Mouse (Mus musculus): Measurements from ENCODE around the gene Ube2o. TPM values are rescaled to one million over a fixed set of nuclear protein-coding genes. Genes with fewer than 3 reads are reported as not detected.

Gene Ube2o
- polyA plus RNA-seq, 1 experiment from 2014 or later: 17.1 TPM

GRCm38 (mm10) chr11:116580031-116580652, 1.1 kb downstream of the Ube2o start:
- peaks cover 34% of the 10 kb centered on the region for H3K4me1 ChIP-seq (ENCODE audit: control insufficient read depth, insufficient read depth, low read length)
- H3K9me3 ChIP-seq (replicated peaks; ENCODE audit: control insufficient read depth, low read length): no peaks in the 10 kb centered on the region
- peak overlapping the region; percentile 98 for H3K4me3 ChIP-seq (ENCODE audit: low read depth, low read length)
- 19% methylated on average over 10 of the region's 10 CpGs for whole genome bisulfite sequencing (ENCODE audit: insufficient replicate concordance)
- peak overlapping the region; percentile 86; the same call in 1 of the 2 replicates for H3K27ac ChIP-seq (ENCODE audit: low read depth, low read length)
- peak overlapping the region; percentile 94 for H3K9ac ChIP-seq (ENCODE audit: low read depth, low read length)
- no peaks in the 10 kb centered on the region for H3K27me3 ChIP-seq (ENCODE audit: control insufficient read depth, insufficient read depth, low read length)
- ATAC-seq (replicated peaks; ENCODE audit: insufficient number of reproducible peaks, low FRiP score, low TSS enrichment): no peak; the same call in 1 of the 2 replicates
- H3K36me3 ChIP-seq (ENCODE audit: control insufficient read depth, insufficient read depth, low read length): no peaks in the 10 kb centered on the region
- H3K4me2 ChIP-seq: peak overlapping the region; percentile 93

DNA sequence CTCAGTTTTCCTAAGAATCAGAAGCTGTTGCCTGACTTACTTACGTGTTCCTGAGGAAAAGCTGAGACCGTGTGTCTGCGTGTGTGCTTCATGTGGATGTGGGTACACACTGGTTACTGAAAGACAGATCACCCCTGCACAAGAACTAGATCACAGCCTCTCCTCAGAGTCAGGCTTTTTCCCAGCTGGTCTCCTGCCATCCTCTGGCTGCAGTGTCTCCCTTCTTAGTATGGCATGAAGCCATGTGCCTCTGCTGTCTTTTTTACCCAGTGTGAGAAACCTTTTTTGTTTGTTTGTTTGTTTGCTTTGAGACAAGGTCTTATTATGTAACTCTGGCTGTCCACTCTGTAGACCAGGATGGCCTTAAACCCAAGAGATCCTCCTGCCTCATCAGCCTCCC, 2.0 kb downstream of the Ube2o start:
- Histone ChIP-seq H3K36me3 (ENCODE audit: control insufficient read depth, insufficient read depth, low read length) (no peaks in the 10 kb centered on the region), H3K9me3 (replicated peaks; ENCODE audit: control insufficient read depth, low read length) (no peaks in the 10 kb centered on the region), H3K27ac (ENCODE audit: low read depth, low read length) (no peak overlapping the region), H3K4me2 (0 out of 2 replicates have a peak overlapping the region, but pooled peaks have one; percentile 2), H3K4me3 (ENCODE audit: low read depth, low read length) (no peak overlapping the region), H3K4me1 (ENCODE audit: control insufficient read depth, insufficient read depth, low read length) (peaks cover 43% of the 10 kb centered on the region), H3K9ac (ENCODE audit: low read depth, low read length) (no peak overlapping the region), H3K27me3 (ENCODE audit: control insufficient read depth, insufficient read depth, low read length) (no peaks in the 10 kb centered on the region)
- 96% methylated on average over 3 of the region's 3 CpGs for WGBS (ENCODE audit: insufficient replicate concordance)
- no peak for ATAC-seq (replicated peaks; ENCODE audit: insufficient number of reproducible peaks, low FRiP score, low TSS enrichment)

- Histone ChIP-seq H3K4me2 (peak overlapping the region; percentile 22; the same call in 1 of the 2 replicates), H3K36me3 (ENCODE audit: control insufficient read depth, insufficient read depth, low read length) (no peaks in the 10 kb centered on the region), H3K9ac (ENCODE audit: low read depth, low read length) (0 out of 2 replicates have a peak overlapping the region, but pooled peaks have one; percentile 28), H3K4me3 (ENCODE audit: low read depth, low read length) (no peak overlapping the region), H3K9me3 (replicated peaks; ENCODE audit: control insufficient read depth, low read length) (no peaks in the 10 kb centered on the region), H3K27me3 (ENCODE audit: control insufficient read depth, insufficient read depth, low read length) (no peaks in the 10 kb centered on the region), H3K4me1 (ENCODE audit: control insufficient read depth, insufficient read depth, low read length) (peaks cover 78% of the 10 kb centered on the region), H3K27ac (ENCODE audit: low read depth, low read length) (peak overlapping the region; percentile 46)
- no peak for ATAC-seq (replicated peaks; ENCODE audit: insufficient number of reproducible peaks, low FRiP score, low TSS enrichment)
- WGBS (ENCODE audit: insufficient replicate concordance): 55% methylated on average over 2 of the region's 2 CpGs
These were observed 5.9 kb downstream of the Ube2o start for GRCm38 (mm10) chr11:116575396-116575795.

- Histone ChIP-seq H3K4me2 (no peak overlapping the region), H3K27ac (ENCODE audit: low read depth, low read length) (peak overlapping the region; percentile 46), H3K9ac (ENCODE audit: low read depth, low read length) (no peak overlapping the region), H3K27me3 (ENCODE audit: control insufficient read depth, insufficient read depth, low read length) (no peaks in the 10 kb centered on the region), H3K4me3 (ENCODE audit: low read depth, low read length) (no peak overlapping the region), H3K4me1 (ENCODE audit: control insufficient read depth, insufficient read depth, low read length) (peaks cover 74% of the 10 kb centered on the region), H3K9me3 (replicated peaks; ENCODE audit: control insufficient read depth, low read length) (no peaks in the 10 kb centered on the region), H3K36me3 (ENCODE audit: control insufficient read depth, insufficient read depth, low read length) (no peaks in the 10 kb centered on the region)
- 57% methylated on average over 6 of the region's 6 CpGs for WGBS (ENCODE audit: insufficient replicate concordance)
- ATAC-seq (replicated peaks; ENCODE audit: insufficient number of reproducible peaks, low FRiP score, low TSS enrichment): no peak
These were observed 6.3 kb downstream of the Ube2o start for GRCm38 (mm10) chr11:116574982-116575381.

DNA sequence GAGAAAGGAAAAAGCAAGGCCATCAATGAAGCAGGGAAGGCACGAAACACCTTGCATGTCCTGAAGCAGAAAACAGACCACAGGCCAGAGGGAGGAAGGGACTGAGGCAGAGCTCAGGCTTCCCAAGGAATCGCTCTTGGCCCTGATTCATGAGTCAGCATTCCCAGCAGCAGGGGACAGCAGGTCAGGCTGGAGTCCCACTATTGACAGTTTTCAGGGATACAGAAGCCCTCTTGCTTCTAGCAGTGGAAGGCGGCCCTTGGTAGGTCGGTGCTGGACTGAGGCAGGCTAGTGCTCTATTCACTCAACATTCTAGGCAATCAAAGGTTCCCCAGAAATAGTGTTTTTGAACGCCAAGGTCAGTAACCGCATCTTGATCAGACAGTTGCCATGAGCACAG, 6.8 kb downstream of the Ube2o start:
- WGBS (ENCODE audit: insufficient replicate concordance): 54% methylated on average over 6 of the region's 6 CpGs
- H3K27ac ChIP-seq (ENCODE audit: low read depth, low read length): peak overlapping the region; percentile 86; the same call in 1 of the 2 replicates
- no peak overlapping the region for H3K4me2 ChIP-seq
- H3K9ac ChIP-seq (ENCODE audit: low read depth, low read length): no peak overlapping the region
- no peaks in the 10 kb centered on the region for H3K36me3 ChIP-seq (ENCODE audit: control insufficient read depth, insufficient read depth, low read length)
- no peaks in the 10 kb centered on the region for H3K9me3 ChIP-seq (replicated peaks; ENCODE audit: control insufficient read depth, low read length)
- no peak overlapping the region for H3K4me3 ChIP-seq (ENCODE audit: low read depth, low read length)
- H3K4me1 ChIP-seq (ENCODE audit: control insufficient read depth, insufficient read depth, low read length): peaks cover 69% of the 10 kb centered on the region
- H3K27me3 ChIP-seq (ENCODE audit: control insufficient read depth, insufficient read depth, low read length): no peaks in the 10 kb centered on the region
- ATAC-seq (replicated peaks; ENCODE audit: insufficient number of reproducible peaks, low FRiP score, low TSS enrichment): no peak

DNA sequence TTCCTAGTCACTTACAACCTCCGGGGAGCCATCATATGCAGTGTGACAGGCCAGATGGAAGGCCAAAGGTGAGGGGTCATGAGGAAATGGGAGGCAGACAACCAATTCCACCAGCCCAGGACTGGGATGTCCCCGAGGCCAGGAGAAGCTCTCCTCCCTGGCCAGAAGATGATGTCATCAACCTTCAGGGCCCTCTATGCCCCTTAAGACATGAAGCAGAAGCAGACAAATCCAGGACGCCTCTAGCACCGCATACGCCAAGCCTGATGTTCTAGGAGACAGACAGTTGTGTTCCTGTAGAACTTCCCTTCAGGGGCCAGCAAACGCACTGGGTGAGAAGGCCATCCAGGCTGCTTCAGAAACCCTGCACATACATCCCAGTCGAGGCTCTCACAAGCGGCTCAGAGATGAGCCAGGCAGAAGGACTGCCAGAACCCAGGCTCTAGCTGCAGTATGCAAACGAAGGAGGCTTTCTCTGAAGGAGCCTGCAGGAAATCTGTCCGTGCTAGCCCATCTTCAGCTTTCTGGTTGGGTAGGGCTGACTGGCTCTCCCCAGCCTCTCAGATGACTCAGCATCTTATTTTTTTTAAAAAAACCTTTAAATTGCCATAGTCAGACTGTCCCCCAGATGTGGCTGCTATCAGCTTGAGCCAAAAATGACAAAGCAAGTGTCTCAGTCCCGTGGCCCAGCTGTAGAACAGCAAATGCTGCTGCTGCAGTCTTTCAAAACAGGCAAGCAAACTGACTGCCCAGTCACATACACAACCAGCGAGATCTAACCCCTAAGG, 8.3 kb downstream of the Ube2o start:
- Histone ChIP-seq H3K36me3 (ENCODE audit: control insufficient read depth, insufficient read depth, low read length) (no peaks in the 10 kb centered on the region), H3K9me3 (replicated peaks; ENCODE audit: control insufficient read depth, low read length) (no peaks in the 10 kb centered on the region), H3K4me2 (peak overlapping the region; percentile 47), H3K4me3 (ENCODE audit: low read depth, low read length) (peak overlapping the region; percentile 5; the same call in 1 of the 2 replicates), H3K4me1 (ENCODE audit: control insufficient read depth, insufficient read depth, low read length) (peaks cover 66% of the 10 kb centered on the region), H3K27me3 (ENCODE audit: control insufficient read depth, insufficient read depth, low read length) (no peaks in the 10 kb centered on the region), H3K27ac (ENCODE audit: low read depth, low read length) (peak overlapping the region; percentile 86), H3K9ac (ENCODE audit: low read depth, low read length) (peak overlapping the region; percentile 49; the same call in 1 of the 2 replicates)
- 39% methylated on average over 12 of the region's 12 CpGs for WGBS (ENCODE audit: insufficient replicate concordance)
- ATAC-seq (replicated peaks; ENCODE audit: insufficient number of reproducible peaks, low FRiP score, low TSS enrichment): peak; percentile 74

GRCm38 (mm10) chr11:116571767-116572679, 9.2 kb downstream of the Ube2o start:
- H3K36me3 ChIP-seq (ENCODE audit: control insufficient read depth, insufficient read depth, low read length): no peaks in the 10 kb centered on the region
- no peak overlapping the region for H3K4me3 ChIP-seq (ENCODE audit: low read depth, low read length)
- no peak for ATAC-seq (replicated peaks; ENCODE audit: insufficient number of reproducible peaks, low FRiP score, low TSS enrichment)
- peak overlapping the region; percentile 16; the same call in 1 of the 2 replicates for H3K9ac ChIP-seq (ENCODE audit: low read depth, low read length)
- no peaks in the 10 kb centered on the region for H3K9me3 ChIP-seq (replicated peaks; ENCODE audit: control insufficient read depth, low read length)
- no peak overlapping the region for H3K27ac ChIP-seq (ENCODE audit: low read depth, low read length)
- H3K27me3 ChIP-seq (ENCODE audit: control insufficient read depth, insufficient read depth, low read length): no peaks in the 10 kb centered on the region
- peaks cover 71% of the 10 kb centered on the region for H3K4me1 ChIP-seq (ENCODE audit: control insufficient read depth, insufficient read depth, low read length)
- H3K4me2 ChIP-seq: peak overlapping the region; percentile 47
- WGBS (ENCODE audit: insufficient replicate concordance): 67% methylated on average over 19 of the region's 19 CpGs

DNA sequence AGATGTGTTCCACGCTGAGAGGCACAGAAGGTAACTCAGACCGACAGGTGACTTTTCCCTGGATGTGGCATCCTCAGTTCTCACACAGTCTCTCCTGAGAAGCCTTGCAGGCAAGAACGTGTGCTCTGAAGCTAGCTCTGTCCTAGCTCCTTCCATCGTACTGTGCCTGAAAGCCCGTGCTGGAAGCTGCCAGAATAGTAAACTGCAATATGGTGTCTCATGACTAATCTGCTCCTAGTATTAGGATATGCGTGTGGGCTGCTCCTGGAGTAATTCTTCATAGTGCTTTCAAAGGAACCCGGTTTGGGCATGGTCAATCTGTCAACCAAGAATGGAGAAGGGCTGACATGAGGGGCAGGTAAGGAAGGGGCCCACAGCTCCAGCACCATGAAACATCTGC, 10.4 kb downstream of the Ube2o start:
- Histone ChIP-seq H3K4me1 (ENCODE audit: control insufficient read depth, insufficient read depth, low read length) (peaks cover 63% of the 10 kb centered on the region), H3K9ac (ENCODE audit: low read depth, low read length) (no peak overlapping the region), H3K9me3 (replicated peaks; ENCODE audit: control insufficient read depth, low read length) (no peaks in the 10 kb centered on the region), H3K36me3 (ENCODE audit: control insufficient read depth, insufficient read depth, low read length) (no peaks in the 10 kb centered on the region), H3K27ac (ENCODE audit: low read depth, low read length) (no peak overlapping the region), H3K27me3 (ENCODE audit: control insufficient read depth, insufficient read depth, low read length) (no peaks in the 10 kb centered on the region), H3K4me2 (no peak overlapping the region), H3K4me3 (ENCODE audit: low read depth, low read length) (no peak overlapping the region)
- ATAC-seq (replicated peaks; ENCODE audit: insufficient number of reproducible peaks, low FRiP score, low TSS enrichment): no peak
- 85% methylated on average over 7 of the region's 7 CpGs for WGBS (ENCODE audit: insufficient replicate concordance)
